Mouse (Mus musculus) forebrain, embryonic 15.5 days (tissue): ENCODE data around the gene Fgf22. TPM values are rescaled to one million over a fixed set of nuclear protein-coding genes. Genes with fewer than 3 reads are reported as not detected.
"Not testable (repeated sequence)": the region's sequence is repeated elsewhere in the genome, so short reads cannot be mapped to it uniquely, and the experiment has no call there.

ENCODE experiments used
- ATAC-seq: fragments of 200-750 bp; cut with Nextera tagmentation; replicated peaks from 2 replicates; pipeline ENCODE4 v1.8.0; 2017; ENCODE audit warnings: mild to moderate bottlenecking, moderate TSS enrichment, moderate library complexity
- H3K27ac ChIP-seq: fragments of 300-500 bp; sonication (generic); replicated peaks from 2 replicates; pipeline ENCODE4 v1.5.1; 2015; ENCODE audit warnings: mild to moderate bottlenecking, inconsistent platforms
- H3K27me3 ChIP-seq: fragments of 300-500 bp; sonication (generic); 2 replicates; pipeline ENCODE4 v1.6.1; 2015; ENCODE audit warnings: inconsistent platforms
- H3K36me3 ChIP-seq: fragments of 300-500 bp; sonication (generic); 2 replicates; pipeline ENCODE4 v1.6.1; 2015; ENCODE audit warnings: mild to moderate bottlenecking, inconsistent platforms
- H3K4me1 ChIP-seq: fragments of 300-500 bp; sonication (generic); 2 replicates; pipeline ENCODE4 v1.6.1; 2015; ENCODE audit warnings: inconsistent platforms
- H3K4me2 ChIP-seq: fragments of 300-500 bp; sonication (generic); replicated peaks from 2 replicates; pipeline ENCODE4 v1.6.1; 2015; ENCODE audit warnings: mild to moderate bottlenecking, inconsistent platforms
- H3K4me3 ChIP-seq: fragments of 300-500 bp; sonication (generic); 2 replicates; pipeline ENCODE4 v1.5.1; 2015; ENCODE audit warnings: mild to moderate bottlenecking, inconsistent platforms
- H3K9ac ChIP-seq: fragments of 300-500 bp; sonication (generic); replicated peaks from 2 replicates; pipeline ENCODE4 v1.6.1; 2015; ENCODE audit warnings: mild to moderate bottlenecking, inconsistent platforms
- H3K9me3 ChIP-seq: fragments of 300-500 bp; sonication (generic); 2 replicates; pipeline ENCODE4 v1.6.1; 2016; ENCODE audit warnings: inconsistent platforms
- WGBS: fragments of 180-500 bp; shearing (Covaris S2); methylation state at CpG from one replicate; pipeline ENCODE4 v1.1.7; 2015; ENCODE audit warnings: mixed read lengths; 5-methylcytosine and 5-hydroxymethylcytosine counted together
- polyA plus RNA-seq: library from polyadenylated mRNA; unstranded; fragments of >200 nt; fragmentation: Nextera tagmentation; extraction: Ambion mirVana; gene quantifications from 2 replicates; pipeline ENCODE4 v1.2.1, GENCODE M21; 2015

Gene Fgf22
- polyA plus RNA-seq, 1 experiment from 2014 or later: 0.69 TPM

GRCm38 (mm10) chr10:79756660-79757059 is 1.8 kb downstream of the Fgf22 start:
- no peak for ATAC-seq
- Histone ChIP-seq H3K27me3 (no peaks in the 10 kb centered on the region), H3K4me2 (no peak overlapping the region), H3K4me1 (peaks cover 9% of the 10 kb centered on the region; the same call in 1 of the 2 replicates), H3K9me3 (no peaks in the 10 kb centered on the region), H3K4me3 (no peak overlapping the region), H3K36me3 (peaks cover 45% of the 10 kb centered on the region), H3K9ac (no peak overlapping the region), H3K27ac (no peak overlapping the region)
- WGBS: 89% methylated on average over 24 of the region's 24 CpGs

DNA sequence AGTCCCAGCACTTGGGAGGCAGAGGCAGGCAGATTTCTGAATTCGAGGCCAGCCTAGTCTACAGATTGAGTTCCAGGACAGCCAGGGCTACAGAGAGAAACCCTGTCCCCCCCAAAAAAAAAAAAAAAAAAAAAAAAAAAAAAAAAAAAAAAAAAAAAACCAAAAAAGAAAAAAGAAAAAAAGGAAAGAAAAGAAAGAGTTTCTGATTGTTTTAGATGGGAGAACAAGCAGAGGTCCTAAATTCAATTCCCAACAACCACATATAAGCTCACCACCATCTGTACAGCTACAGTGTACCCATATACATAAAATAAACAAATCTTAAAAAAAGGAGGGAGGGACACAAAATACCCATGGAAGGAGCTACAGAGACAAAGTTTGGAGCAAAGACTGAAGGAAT is 4.8 kb downstream of the Fgf22 start:
- H3K4me1 ChIP-seq: peaks cover 21% of the 10 kb centered on the region
- not testable (repeated sequence) for H3K4me3 ChIP-seq, H3K9ac ChIP-seq, ATAC-seq, H3K27me3 ChIP-seq, H3K27ac ChIP-seq, H3K4me2 ChIP-seq, H3K9me3 ChIP-seq
- WGBS: 91% methylated on average over 1 of the region's 1 CpGs
- H3K36me3 ChIP-seq: peaks cover 52% of the 10 kb centered on the region

GRCm38 (mm10) chr10:79760603-79761143 is 5.8 kb downstream of the Fgf22 start:
- Histone ChIP-seq H3K9ac (no peak overlapping the region), H3K27me3 (no peaks in the 10 kb centered on the region), H3K9me3 (no peaks in the 10 kb centered on the region), H3K4me3 (no peak overlapping the region), H3K4me1 (peaks cover 23% of the 10 kb centered on the region), H3K4me2 (no peak overlapping the region), H3K36me3 (peaks cover 52% of the 10 kb centered on the region), H3K27ac (no peak overlapping the region)
- WGBS: 93% methylated on average over 11 of the region's 11 CpGs
- no peak for ATAC-seq

GRCm38 (mm10) chr10:79762875-79763274 is 8.0 kb downstream of the Fgf22 start:
- WGBS: 87% methylated on average over 3 of the region's 3 CpGs
- H3K27me3 ChIP-seq: no peaks in the 10 kb centered on the region
- H3K9ac ChIP-seq: no peak overlapping the region
- H3K27ac ChIP-seq: no peak overlapping the region
- ATAC-seq: no peak
- peaks cover 36% of the 10 kb centered on the region for H3K36me3 ChIP-seq
- peaks cover 35% of the 10 kb centered on the region for H3K4me1 ChIP-seq
- no peak overlapping the region for H3K4me3 ChIP-seq
- H3K9me3 ChIP-seq: no peaks in the 10 kb centered on the region
- no peak overlapping the region for H3K4me2 ChIP-seq

GRCm38 (mm10) chr10:79764234-79764633 is 9.4 kb downstream of the Fgf22 start:
- Histone ChIP-seq H3K36me3 (peaks cover 22% of the 10 kb centered on the region), H3K9ac (0 out of 2 replicates have a peak overlapping the region, but pooled peaks have one; percentile 0), H3K27me3 (no peaks in the 10 kb centered on the region), H3K27ac (no peak overlapping the region), H3K4me3 (no peak overlapping the region), H3K9me3 (no peaks in the 10 kb centered on the region), H3K4me1 (peaks cover 44% of the 10 kb centered on the region), H3K4me2 (no peak overlapping the region)
- no peak for ATAC-seq
- 86% methylated on average over 7 of the region's 7 CpGs for WGBS

- Histone ChIP-seq H3K4me3 (peak overlapping the region; percentile 64), H3K27ac (no peak overlapping the region), H3K4me2 (peak overlapping the region; percentile 86), H3K9me3 (no peaks in the 10 kb centered on the region), H3K9ac (peak overlapping the region; percentile 80), H3K27me3 (no peaks in the 10 kb centered on the region), H3K4me1 (peaks cover 44% of the 10 kb centered on the region), H3K36me3 (peaks cover 20% of the 10 kb centered on the region)
- WGBS: 66% methylated on average over 2 of the region's 2 CpGs
- no peak for ATAC-seq
Observed at GRCm38 (mm10) chr10:79765228-79765745, 10.4 kb downstream of the Fgf22 start.

DNA sequence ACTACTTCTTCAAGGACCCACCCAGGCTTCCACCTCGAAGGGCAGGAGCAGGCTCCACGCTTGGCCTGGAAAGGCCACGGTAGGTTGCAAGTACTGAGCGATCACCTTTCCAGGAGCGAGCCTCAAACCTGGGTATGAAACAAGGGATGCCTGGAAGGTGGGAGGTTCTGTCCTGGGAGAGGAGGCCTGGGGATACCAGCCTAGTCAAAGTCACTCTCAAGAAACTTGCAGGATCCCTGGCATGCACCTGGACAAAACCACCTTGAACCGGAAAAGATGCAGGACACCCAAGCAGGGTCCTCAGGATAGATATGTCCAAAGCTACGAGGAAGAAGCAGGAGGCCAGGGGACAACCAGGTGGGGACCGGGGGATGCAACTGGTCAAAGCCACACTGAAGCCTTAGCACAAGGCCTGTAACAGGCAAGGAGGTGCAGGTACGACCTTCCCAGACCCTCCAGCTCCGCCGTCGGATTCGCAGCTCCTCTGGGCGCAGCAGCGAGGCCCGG is 11.2 kb downstream of the Fgf22 start:
- H3K27ac ChIP-seq: peak overlapping the region; percentile 95
- no peaks in the 10 kb centered on the region for H3K27me3 ChIP-seq
- H3K4me2 ChIP-seq: peak overlapping the region; percentile 86
- H3K9me3 ChIP-seq: no peaks in the 10 kb centered on the region
- peak overlapping the region; percentile 64 for H3K4me3 ChIP-seq
- WGBS: 8% methylated on average over 16 of the region's 16 CpGs
- peaks cover 44% of the 10 kb centered on the region for H3K4me1 ChIP-seq
- H3K9ac ChIP-seq: peak overlapping the region; percentile 80
- no peak for ATAC-seq
- peaks cover 13% of the 10 kb centered on the region for H3K36me3 ChIP-seq

DNA sequence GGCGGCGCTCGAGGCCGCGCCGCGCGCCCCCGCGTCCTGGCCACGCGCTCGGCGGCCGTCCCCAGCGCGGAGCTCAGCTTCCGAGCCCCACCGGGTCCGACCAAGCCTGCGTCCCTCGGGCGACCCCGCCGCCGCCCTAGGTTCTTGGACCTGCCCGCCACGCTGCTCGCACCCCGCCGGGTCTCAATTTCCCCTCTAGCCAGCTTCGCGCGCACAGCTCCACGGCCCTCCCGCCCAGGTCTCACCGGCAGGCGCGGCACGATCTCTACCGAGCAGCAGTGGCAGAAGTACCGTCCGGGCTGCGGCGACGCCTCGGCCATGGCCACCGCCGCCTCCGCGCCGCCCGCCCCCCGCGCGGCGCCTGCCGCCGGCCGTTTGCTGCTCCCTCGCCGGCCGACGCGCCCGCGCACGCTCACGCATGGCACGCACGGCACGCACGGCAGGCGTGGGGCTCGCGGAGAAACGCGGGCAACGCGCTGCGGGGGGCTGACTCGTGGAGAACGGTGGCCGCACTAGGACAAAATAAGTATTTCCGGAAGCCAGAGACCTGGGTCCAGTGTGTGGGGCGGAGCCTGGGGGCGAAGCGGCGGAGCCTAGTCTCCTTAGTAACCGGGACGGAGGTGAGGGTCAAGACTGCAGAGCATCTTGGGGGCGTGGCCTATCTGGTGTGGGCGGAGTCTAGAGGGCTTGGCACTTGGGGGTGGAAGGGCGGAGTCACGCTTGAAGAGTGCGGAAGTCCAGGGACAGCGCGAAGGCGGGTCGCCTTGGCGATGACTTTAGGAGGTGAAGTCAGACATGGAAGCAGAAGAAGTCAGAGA is 11.8 kb downstream of the Fgf22 start, which contains the start of gene Rnf126:
Gene Rnf126, minus strand, starts transcription at position 445 of the 818 bp plus-strand sequence.
- Histone ChIP-seq H3K36me3 (peaks cover 6% of the 10 kb centered on the region), H3K4me1 (peaks cover 44% of the 10 kb centered on the region), H3K4me3 (peak within 1 kb of the TSS; percentile 64), H3K9me3 (no peaks in the 10 kb centered on the region), H3K4me2 (peak within 1 kb of the TSS; percentile 86), H3K27ac (peak within 1 kb of the TSS; percentile 95), H3K9ac (peak within 1 kb of the TSS; percentile 80), H3K27me3 (no peaks in the 10 kb centered on the region)
- under 1% methylated on average over 101 of the region's 101 CpGs for WGBS
- ATAC-seq: peak; percentile 83

GRCm38 (mm10) chr10:79767372-79768244 is 12.7 kb downstream of the Fgf22 start:
- WGBS: 10% methylated on average over 40 of the region's 40 CpGs
- no peaks in the 10 kb centered on the region for H3K36me3 ChIP-seq
- peak overlapping the region; percentile 80 for H3K9ac ChIP-seq
- peak overlapping the region; percentile 95 for H3K27ac ChIP-seq
- peak overlapping the region; percentile 86 for H3K4me2 ChIP-seq
- H3K9me3 ChIP-seq: no peaks in the 10 kb centered on the region
- H3K4me1 ChIP-seq: peaks cover 44% of the 10 kb centered on the region
- H3K27me3 ChIP-seq: no peaks in the 10 kb centered on the region
- H3K4me3 ChIP-seq: peak overlapping the region; percentile 64
- ATAC-seq: peak; percentile 87

DNA sequence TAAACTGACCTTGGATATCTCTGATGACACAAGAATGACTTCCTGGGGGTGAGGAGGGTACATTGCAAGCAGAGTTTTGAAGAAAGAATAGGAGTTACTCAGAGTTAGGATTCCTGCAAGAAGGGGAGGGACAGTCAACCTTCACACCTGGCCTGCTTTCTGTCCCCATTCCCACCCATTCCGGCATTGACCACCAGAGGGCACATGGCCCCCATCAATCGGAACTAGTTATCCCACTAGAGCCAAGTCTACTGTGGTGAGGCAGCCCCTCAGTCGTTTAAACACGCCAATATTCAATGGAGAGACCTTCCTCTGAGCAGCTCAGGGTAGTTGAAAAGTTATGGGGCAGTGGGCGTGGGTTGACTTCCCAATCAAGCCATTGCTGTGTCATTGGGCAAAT is 13.5 kb downstream of the Fgf22 start:
- Histone ChIP-seq H3K4me1 (peaks cover 44% of the 10 kb centered on the region), H3K27me3 (no peaks in the 10 kb centered on the region), H3K4me2 (no peak overlapping the region), H3K4me3 (no peak overlapping the region), H3K27ac (peak overlapping the region; percentile 95; the same call in 1 of the 2 replicates), H3K9ac (no peak overlapping the region), H3K36me3 (no peaks in the 10 kb centered on the region), H3K9me3 (no peaks in the 10 kb centered on the region)
- 2% methylated on average over 5 of the region's 5 CpGs for WGBS
- ATAC-seq: no peak

DNA sequence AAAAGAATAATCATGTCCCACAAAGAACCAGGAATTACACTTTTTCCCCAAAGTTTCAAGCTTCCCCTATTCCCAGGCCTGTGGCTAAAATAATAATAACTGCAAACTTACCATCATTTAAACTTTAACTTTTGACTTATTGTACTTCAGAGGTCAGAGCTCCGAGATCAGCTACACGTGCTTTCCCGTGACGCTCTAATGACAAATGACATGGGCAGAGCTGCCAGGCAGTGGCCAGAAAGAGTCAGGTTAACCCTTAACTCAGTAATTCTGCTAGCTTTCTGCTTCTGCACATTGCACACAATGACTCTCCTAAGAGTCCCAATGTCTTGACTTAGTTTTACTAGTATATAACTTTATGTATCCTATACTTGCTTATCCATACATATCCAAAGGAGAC is 14.5 kb downstream of the Fgf22 start:
- no peak overlapping the region for H3K9ac ChIP-seq
- WGBS: 72% methylated on average over 4 of the region's 4 CpGs
- no peaks in the 10 kb centered on the region for H3K27me3 ChIP-seq
- no peaks in the 10 kb centered on the region for H3K36me3 ChIP-seq
- peaks cover 35% of the 10 kb centered on the region for H3K4me1 ChIP-seq
- H3K4me3 ChIP-seq: no peak overlapping the region
- no peaks in the 10 kb centered on the region for H3K9me3 ChIP-seq
- no peak overlapping the region for H3K4me2 ChIP-seq
- ATAC-seq: no peak
- no peak overlapping the region for H3K27ac ChIP-seq
